In genomic region chr16:18462031-18462430, GRCm38 (mm10) we compare ENCODE assay signal across 9 mouse cellular contexts.
"Had no signal": no experiment of that assay in that cellular context is flagged by ENCODE, and none has a peak within 500 bp of the region (broad histone marks: within the 10 kb centered on the region; RNA-seq: fewer than 3 reads in every experiment).

No protein-coding gene starts in this region.

- H3K4me2 ChIP-seq: intestine, embryonic 15.5 days; limb, embryonic 15.5 days; liver, embryonic 12.5 days; lung, embryonic 14.5 days; midbrain, embryonic 12.5 days; neural tube, embryonic 13.5 days had no signal

- H3K4me3 ChIP-seq: intestine, embryonic 15.5 days; limb, embryonic 15.5 days; liver, embryonic 12.5 days; midbrain, embryonic 12.5 days; neural tube, embryonic 13.5 days had no signal

- H3K9ac ChIP-seq: intestine, embryonic 15.5 days; limb, embryonic 15.5 days; liver, embryonic 12.5 days; lung, embryonic 14.5 days; midbrain, embryonic 12.5 days; neural tube, embryonic 13.5 days had no signal

- ATAC-seq: intestine, embryonic 15.5 days; liver, embryonic 12.5 days had no signal

- DNase-seq: kidney, adult 18-20 months; left cerebral cortex, postnatal 4 days; right cerebral cortex, postnatal 14 days had no signal

- H3K36me3 ChIP-seq: limb, embryonic 15.5 days; midbrain, embryonic 12.5 days had no signal

- H3K27ac ChIP-seq: intestine, embryonic 15.5 days; limb, embryonic 15.5 days; liver, embryonic 12.5 days; midbrain, embryonic 12.5 days; neural tube, embryonic 13.5 days had no signal

- H3K27me3 ChIP-seq: intestine, embryonic 15.5 days; limb, embryonic 15.5 days; liver, embryonic 12.5 days had no signal

- H3K9me3 ChIP-seq: intestine, embryonic 15.5 days; limb, embryonic 15.5 days; liver, embryonic 12.5 days; midbrain, embryonic 12.5 days; neural tube, embryonic 13.5 days had no signal
